Mouse (Mus musculus) c-Kit-positive CD71-positive TER-119-negative erythroid progenitor cells, embryonic 14.5 days (primary cell): ENCODE data around the gene Spef2.
"Not testable (repeated sequence)": the region's sequence is repeated elsewhere in the genome, so short reads cannot be mapped to it uniquely, and the experiment has no call there.

Experiments
- DNase-seq: peaks from one replicate; pipeline ENCODE4 v3.0.0-alpha.2; 2013; ENCODE audit warnings: low read depth

Spef2 gene

DNA sequence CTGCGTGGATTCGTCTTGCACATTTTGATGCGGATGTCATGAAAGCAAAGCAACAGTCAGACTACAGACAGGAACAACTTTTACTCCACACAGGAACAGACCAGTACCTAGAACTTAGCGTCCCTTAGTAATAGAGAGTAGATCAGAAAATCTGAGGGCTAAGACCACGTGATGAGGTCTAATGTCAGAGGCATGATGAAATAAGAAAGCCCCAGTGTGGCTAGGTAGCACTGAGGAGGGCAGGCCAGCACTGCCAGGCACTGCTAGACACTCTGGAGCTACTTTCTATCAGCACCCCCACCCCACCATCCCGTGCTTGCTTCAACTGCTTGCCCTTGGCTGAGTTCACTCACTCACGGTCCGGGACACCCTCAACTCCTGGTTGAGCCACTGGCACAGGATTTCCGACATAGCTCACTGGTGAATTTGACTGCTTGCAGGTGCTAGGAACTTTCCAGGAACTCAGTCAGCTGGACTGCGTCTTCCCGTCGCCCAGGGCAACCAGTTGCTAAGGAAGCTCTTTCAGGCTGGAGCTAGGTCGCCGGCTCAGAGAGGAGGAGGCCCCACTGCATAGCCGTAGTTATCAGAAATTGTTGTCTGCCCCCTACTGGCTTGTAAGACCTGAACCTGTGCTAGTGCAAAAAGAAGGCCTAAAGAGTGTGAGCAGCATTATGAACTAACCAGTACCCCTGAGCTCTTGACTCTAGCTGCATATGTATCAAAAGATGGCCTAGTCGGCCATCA lies at the start of gene Spef2:
Spef2 (minus strand) TSS at position 510 of the 744 bp plus-strand sequence.
- DNase-seq = peak; percentile 30

DNA sequence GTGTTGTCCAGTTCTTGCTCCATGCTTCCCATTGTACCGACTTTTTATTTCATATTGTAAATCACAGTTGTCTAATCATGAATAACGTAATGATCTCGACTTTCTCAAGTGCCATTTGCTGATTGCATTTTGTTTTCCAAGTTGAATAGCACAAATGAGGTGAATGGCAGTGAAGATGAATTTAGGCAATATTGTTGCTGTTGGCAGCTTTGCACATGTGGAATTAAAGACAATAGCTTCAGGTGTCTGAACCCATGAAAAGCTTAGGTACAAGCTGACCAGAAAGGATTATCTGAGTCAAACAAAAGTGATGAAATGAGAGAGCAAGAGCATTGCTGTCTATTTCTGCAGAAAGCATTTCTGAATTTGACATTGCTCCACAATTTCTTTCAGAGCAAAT lies 45.5 kb upstream of the Spef2 start:
- DNase-seq = no peak

DNA sequence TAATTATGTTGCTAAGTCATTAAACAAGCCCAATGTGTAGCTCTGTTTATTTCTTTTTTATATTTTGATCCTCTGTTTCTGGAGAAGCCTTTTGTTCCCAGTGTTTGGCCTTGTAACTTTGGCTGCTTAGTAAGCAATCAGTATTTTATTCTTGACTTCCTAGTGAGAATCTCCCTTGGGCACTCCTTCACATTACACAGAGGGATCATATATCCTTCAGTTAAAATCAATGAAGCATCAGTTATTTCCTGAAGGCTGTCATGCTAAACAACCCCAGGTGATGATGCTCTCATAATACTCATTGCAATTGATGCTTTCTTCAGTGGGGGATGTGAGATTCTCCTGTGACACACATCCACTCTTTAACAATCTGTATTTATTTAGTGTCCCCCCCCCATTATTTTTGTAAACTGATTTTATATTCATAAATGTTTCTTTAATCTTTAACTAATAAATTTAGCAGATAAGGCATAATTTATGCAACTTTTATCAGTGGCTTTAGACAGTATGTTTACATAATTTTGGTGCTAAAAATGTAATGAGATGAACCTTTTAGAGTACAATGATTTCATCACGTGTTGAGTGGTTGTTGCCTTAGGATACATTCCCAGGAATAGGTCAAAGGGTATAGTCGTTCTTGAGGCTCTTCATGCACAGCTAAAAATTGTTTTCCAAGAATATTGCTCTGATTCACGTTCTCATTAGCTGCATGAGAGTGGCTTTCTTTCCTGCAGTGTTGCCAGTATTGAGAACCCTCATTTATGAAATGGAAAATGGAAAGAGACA lies 39.8 kb upstream of the Spef2 start:
- no peak for DNase-seq

DNA sequence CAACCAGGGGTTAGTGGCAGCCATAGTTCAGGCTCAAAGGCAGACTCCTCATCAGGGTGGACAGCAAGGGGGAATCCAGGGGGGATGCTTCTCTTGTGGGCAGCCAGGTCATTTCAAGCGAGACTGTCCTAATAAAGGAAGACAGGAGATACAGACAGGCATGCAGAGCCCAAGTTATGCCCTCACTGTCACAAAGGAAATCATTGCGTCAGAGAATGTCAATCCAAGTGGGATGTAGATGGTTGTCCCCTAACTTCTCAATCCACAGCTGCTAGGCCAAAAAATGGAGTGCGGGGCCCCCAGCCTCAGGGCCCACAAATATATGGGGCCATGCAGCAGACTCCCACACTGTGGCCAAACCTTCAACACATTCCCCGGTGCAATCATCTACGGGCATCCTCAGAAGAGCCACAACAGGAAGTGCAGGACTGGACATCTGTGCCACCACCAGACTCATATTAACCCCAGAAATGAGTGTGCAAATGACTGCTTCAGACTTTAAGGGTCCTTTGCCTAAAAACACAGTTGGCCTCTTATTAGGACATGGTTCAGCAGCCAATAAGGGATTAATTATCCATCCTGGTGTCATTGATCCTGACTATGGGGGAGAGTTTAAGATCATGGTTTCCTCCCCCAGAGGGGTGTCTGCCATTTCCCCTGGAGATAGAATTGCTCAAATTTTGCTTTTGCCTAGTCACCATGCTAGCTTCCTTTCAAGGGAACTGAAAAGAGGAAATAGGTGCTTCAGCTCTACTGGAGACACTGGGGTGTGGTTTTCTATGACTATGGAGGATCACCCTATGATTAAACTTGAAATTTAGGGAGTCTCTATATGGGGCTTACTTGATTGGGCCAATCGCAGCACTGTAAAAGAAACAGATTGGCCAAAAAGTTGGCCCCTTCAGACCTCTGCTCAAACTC lies 25.8 kb upstream of the Spef2 start:
- DNase-seq = not testable (repeated sequence)

DNA sequence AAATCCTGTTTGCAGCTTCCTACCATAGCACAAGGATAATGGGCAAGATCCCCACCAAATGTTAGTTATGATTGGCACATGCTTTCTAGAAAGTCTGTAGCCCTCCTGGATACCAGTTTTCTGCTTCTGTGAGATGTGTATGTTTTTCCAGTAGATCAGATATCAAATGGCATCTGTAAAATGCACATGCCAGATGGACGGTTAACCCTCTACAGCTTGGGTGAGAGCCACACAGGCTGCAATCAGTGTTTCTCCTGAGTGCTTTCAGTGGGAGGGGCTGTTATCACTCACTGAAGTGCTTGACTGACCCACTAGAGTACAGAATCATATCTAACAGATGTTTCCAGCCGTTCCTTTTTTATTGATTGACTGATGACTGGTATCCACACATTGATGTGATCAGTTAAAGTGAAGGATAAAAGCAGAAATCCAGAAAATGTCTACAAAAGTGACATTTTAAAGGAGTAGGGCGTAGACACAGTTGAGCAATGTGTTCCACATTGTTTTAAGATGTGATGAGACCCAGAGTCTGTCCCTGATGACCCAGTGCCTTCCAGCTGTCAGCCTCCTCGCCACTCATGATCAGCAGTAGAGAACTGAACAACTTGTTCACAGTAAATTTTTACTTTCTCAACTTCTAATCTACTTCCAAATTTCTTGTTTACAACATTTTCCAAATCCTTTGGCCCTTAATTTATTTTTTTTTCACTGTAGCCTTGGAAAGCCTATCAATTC lies 19.7 kb upstream of the Spef2 start:
- no peak for DNase-seq

DNA sequence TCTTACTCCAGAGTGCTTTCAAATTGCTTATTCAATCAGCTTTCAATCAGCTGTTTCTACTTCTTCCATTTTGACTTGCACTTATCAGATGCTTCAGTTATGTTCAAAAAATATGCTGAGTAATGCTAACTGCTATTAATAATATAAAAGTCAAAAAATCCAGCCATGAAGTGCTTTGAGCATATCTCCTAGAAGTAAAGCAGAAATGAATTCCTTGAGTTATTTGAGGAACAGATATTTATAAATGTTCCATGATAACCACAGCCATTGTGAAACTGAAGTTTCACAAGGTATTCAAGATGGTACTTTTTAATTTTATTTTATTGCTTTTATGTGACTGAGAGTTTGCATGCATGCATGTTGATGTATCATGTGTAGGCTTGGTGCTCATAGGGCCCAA lies 18.4 kb upstream of the Spef2 start:
- DNase-seq = no peak

DNA sequence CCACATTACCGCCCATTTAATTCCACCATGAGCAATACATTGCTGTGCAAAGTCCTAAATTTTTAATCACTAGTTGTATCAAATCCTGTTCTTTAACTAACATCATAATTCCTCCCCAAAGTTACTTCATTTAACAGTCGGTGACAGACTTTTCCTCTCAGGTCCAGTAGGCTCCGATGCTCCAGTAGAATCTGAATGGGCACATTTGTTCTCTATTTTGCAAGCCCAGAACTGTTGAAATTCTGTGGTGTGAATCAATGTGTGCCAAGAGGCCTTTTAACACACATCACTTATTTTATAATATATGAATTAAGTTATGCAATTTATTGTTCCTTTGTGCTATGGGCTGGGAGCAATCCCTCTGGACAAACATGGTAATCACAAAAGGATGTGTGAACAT lies 2.3 kb upstream of the Spef2 start:
- no peak for DNase-seq

DNA sequence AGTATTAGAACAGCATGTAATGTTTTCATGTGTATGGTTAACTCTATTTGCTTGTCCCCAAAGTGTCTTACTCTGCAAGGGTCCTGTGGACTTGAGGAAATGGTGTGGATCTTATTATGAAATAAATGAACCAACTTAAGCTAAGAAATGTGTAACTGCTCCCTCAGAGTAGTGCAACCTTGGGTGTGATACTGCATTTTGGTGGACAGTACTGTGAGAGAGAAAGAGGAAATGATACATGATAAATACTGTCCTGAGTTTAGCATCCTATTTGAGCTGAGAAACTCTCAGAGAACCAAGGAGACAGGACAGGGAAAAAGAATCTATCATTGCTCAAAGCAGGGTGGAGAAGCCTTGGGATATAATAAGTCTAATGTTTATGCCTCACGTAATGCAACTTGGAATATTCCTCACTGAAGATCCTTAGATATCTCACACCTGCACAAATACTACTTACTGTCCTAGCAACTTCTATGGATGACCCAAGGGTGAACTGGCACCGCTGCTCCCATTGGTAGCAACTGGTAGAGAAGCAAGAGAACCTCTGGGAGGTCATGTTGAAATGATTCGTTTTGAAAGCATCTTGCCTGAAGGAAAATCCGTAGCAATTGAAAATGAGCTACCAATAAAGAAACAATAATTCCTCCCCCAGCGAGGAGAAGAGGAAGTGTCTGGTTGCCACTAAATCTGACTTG lies 1.1 kb downstream of the Spef2 start:
- DNase-seq = no peak

DNA sequence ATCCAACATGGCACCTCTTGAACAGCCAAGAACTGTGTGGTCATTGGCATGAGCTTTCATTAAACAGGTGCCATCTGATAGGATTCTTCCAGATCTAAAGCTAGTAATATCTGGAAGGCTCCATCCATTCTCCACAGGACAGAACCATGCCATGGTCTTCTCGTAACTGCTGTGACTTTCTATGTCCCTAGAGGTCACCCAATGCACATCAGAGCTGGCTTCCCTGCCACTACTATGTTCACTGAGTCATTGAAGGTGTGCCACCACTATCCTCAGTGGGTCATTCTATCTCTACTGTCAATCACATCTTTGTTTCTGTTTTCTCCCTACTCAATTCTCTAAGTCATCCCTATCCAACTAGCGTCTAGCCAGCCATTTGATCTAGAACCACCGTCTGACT lies 6.5 kb downstream of the Spef2 start:
- DNase-seq = no peak

DNA sequence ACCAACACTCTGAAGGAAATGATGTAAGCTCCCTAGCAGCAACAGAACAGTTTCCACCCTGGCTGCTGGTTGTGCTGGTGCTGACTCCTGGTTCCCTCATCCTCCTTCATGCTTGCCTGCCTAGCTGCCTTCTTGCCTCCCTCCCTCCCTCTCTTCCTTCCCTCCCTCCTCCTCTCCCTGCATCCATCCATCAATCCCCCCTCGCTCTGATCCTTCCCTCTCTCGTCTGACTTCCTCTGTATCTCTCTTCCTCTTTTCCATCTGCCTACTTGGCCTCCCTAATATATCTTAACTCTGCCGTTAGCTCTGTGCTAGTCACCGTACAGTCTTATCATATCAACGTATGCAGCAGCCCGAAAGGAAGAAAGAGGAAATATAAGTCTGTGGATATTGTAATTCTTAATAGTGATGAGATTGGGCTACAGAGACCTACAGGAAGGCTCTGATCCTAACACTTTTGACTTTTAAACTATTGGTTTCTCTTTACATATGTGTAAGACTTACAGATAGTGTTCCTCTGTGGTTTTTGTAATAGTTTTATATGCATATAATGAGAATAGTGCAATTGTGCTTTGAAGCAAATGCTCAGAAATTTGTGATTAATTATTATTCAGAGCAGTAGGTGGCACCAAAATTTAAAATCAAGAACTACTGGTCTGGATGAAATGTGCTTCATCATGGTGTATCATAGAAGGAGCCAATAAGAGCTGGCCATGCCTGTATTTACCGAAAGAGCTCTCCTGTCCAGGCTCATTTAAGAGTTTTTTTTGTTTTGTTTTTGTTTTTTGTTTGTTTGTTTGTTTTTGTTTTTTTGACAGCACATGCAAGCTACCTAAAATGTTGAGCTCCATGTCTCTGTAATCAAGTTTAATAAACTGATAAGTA lies 33.9 kb downstream of the Spef2 start:
- DNase-seq = no peak

DNA sequence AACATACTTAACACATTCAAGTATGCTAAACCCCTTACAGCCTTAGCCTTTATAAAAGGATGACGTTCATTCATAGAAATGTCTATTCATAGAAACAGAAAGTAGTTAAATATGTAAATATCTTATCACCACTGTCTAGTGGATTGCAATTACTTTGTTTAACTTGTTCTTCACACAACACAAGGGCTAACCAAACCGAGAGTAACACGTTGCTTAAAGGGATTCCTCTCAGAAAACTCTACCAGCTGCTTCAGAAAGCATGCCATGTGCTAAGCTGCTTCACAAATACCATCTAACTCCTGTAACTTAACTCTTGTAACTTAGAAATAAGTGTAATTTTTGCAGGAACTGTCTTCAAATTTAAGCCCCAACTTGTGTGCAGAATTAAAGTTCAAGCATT lies 35.0 kb downstream of the Spef2 start:
- DNase-seq = no peak

DNA sequence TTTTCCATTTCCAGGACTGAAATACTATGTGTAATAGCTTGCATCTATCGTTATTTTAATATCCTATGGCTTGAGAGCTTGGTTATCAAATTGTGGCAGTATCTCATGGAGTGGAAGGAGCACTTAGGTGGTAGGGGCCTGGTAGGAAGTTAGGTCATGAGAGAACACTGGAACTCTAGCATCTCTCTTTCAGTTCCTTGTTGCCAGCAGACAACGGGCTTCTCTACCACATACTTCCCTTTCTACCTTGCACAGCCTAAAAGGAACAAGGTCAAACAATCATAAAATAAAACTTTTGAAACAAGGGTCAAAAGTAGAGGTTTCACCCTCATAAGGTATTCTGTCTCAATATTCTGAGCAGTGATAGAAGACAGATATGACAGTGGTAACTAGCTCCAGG lies 38.3 kb downstream of the Spef2 start:
- no peak for DNase-seq

DNA sequence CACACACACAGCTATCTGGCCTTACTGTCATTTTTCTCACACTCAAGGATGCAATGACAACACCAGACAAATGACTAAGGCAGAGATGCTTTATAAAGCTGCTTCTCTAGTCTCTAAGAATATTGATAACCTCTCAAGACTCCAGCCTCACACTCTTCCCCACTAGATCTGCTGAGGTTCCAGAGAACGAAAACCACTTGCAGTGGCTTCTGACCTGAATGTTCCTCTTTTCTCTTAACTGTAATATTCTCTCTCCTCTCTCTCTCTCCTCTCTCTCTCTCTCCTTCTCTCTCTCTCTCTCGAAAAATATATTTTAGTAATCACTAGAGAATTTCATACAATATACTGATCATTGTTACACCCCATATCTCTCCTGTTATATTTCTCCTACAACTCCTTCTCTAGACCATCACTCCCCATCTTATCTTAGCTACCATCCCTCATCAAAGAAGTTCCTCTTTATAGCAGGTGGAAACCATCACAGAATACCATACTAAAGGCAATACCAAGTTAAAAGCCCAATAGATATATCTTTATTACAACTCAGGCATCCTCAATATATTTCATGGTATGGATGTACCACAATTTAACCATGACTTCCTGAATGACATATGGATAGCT lies 42.7 kb downstream of the Spef2 start:
- DNase-seq = no peak

DNA sequence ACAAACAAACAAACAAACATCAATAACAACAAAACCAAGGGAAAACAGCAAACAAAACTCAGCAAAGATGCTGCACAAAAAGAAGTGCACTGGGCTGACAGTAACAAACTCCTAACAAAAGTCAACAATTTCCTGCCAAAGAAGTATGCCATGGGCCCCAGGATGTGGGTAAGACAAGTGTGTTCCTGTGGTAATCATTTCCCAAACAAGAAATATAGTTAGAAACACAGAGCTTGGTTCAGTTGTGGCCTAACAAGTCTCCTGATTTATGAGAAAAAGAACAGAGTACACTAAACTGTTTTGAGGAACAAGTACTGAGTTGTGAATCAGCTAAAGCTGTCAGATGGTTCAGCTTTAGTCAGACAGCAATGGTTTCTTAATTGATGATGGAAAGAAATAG lies 46.8 kb downstream of the Spef2 start:
- DNase-seq = no peak

DNA sequence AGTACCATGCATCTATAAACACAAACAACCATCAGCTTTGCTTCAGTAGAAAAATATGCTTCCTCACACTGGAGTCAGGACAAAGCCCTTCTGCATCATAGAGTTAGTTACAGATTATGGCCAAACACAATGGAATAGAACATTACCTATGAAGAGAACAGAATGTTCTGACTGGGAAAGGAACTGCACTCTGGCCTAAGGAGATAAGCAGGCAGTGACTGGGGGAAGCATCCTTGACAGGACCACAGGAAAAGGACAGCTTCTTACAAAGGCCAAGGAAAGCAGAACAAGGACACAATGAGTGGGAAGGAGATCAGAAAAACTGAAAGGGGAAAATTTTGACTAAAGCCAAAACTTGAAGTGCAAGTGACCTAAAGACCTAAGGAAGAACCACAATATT lies 56.9 kb downstream of the Spef2 start:
- DNase-seq = no peak

DNA sequence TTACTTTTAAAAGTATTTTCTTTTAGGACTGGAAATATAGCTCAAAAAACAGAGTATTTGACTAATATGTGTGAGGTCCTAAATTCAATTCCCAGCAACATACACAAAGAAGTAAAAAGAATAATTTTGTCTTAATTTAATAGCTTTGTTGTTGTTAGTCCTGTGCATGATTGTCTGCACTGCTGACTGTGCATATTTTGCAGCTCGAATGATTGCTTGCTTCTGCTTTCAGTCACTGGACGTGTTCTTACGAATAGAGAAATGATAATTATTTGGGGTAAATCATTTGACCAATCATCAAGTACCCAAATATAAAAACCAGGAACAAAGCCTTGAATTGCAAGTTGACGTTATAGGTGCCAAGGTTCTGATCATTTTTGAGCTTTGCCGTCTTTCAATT lies 57.8 kb downstream of the Spef2 start:
- no peak for DNase-seq

DNA sequence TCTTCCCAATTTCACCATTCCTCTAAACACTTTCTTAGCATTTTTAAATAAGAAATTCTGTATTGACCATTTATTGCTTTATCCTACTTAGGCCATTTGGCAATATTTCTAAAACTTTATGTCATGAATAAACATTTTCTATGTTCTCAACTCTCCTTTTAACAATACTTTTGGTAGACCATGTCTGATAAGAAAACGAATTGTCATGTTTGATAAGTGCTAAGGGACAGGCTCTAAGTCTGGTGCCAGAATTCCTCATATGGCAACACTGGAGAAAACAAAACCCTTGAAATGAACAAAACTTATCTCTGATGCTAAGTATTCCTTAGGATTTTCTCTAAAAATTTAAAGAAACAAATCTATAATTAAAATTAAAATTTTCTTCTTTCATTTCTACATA lies 58.2 kb downstream of the Spef2 start:
- DNase-seq = no peak

DNA sequence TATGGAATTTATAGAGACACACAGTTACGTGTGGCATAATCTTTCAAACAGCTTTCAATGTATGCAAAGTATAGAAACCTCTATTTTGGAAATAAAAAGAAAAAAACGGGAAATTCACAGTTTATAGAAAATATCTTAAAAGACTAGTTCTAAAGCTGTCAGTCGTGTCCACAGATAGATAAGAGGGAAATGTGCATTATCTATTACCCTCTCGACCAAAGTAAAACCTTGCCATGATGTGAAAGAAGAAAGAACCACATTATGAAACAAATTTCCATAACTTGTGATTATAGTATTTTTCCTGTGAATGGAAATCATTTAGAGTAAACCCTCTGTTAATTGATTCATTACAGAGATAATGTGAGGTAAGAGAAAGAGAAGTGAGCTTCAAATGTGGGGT lies 65.2 kb downstream of the Spef2 start:
- DNase-seq = no peak

DNA sequence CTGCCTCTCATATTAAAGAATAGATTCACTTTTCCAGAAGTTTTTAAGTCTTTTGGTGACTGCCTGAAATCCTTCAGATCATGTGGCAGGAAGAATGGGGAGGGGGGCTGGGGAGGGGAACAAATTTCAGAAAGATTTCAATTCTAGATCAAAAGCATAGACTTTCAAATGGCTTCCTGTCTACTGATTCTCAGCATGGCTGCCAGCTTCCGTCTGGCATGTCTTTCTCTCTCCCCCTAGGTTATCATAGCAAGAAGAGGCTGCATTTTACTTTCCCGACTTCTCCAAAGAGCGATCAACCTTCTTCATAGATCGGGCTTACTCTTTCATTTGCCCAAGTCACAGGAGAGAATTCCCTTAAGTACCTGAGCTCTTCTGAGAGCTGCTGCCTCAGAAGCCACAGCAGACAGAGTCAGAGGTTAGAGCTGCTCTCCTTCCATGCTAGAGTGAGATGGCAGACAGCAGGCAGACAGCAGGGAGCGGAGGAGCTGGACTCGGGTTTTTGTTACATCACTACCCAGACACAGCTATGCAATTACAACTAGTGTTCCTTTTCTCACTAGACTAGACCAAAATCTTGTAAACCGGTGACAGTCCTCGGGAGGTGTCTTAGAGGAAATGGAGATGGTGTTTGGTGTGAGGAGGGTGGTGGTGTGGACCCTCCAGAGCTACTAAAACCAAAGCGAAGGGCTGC lies 71.2 kb downstream of the Spef2 start:
- DNase-seq = no peak
